Mouse (Mus musculus): Measurements from ENCODE around the gene 5730507C01Rik.
"Not testable (repeated sequence)": the region's sequence is repeated elsewhere in the genome, so short reads cannot be mapped to it uniquely, and the experiment has no call there.

The 5730507C01Rik gene

GRCm38 (mm10) chr12:18514171-18514570 is at the start of gene 5730507C01Rik:
TSS of gene 5730507C01Rik (plus strand) at chr12:18514510.
- no peak for DNase-seq (ENCODE audit: low spot score in 2 of 2)

DNA sequence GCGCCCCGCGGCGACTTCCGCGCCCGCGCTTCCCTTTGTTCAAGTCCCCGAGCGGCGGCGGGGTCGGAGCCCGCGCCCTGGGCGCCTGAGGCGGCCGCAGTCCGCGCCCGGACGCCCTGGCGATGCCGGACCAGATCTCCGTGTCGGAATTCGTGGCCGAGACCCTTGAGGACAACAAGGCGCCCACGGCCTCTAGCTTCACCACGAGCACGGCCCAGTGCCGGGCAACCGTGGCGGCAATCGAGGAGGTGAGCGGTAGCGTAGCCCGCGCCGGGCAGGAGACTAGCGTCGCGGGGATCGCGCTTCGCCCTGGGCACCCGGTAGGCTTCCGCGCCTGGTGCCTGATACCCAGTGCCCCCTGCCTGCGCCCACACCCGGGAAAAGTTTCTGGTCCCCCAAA is 306 bp downstream of the 5730507C01Rik start:
- not testable (repeated sequence) for DNase-seq (ENCODE audit: low spot score in 2 of 2)

- not testable (repeated sequence) for DNase-seq (ENCODE audit: low spot score in 2 of 2)
These were observed 767 bp downstream of the 5730507C01Rik start for GRCm38 (mm10) chr12:18515077-18515476.
